Mouse (Mus musculus) brain, embryonic 14.5 days (tissue): ENCODE measurements at regions not wholly inside any gene's neighbourhood (a gene's known extent, or its start where the extent isn't known, plus 50 kb on each side); places are given as distances from the start of the nearest gene placed in this dataset.

Experiments
- CTCF ChIP-seq: fragments of 200-500 bp; IDR thresholded peaks from 2 replicates; pipeline ENCODE4 v1.5.1; 2012; ENCODE audit warnings: inconsistent platforms, mild to moderate bottlenecking, moderate library complexity, borderline replicate concordance; ENCODE audit not compliant: insufficient read depth, insufficient read length; ENCODE audit errors: extremely low read depth
- POLR2A ChIP-seq: fragments of 200-500 bp; IDR thresholded peaks from 2 replicates; pipeline ENCODE4 v1.6.1; 2012; ENCODE audit warnings: mild to moderate bottlenecking, inconsistent platforms, borderline replicate concordance; ENCODE audit not compliant: poor library complexity, insufficient read depth, insufficient read length, severe bottlenecking; ENCODE audit errors: extremely low read depth

DNA sequence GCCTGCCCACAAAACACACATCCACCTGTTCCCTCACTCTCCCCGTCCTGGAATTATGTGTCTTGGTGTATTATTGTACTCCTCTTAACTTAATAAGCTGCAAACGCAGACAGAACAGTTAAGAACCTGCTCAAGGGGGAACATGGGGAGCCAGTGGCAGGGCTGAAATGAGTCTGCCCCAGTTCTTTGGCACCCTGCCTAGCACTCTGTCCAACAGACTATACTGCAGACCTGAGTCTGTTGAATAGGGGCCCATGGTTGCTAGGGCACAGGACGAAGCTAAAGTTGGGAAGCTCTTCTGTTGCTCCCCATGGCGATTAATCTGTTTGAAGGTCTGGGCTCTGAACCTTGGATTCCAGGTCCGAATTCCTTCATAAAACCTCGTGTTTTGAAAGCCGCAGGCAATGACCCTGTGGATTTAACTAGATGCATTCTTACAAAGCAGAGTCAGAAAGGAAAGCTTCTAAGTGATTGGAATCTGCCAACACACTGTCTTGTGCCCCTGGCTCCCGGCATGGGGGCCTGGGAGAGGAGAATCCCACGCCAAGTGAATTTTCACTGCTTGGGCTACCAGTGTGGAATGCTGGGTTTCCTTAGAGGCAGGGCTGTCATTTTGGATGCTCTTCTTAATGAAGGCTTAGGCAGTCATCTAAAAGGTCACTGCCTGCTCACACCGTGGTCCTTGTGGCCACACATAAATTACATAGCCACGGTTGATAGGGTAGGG, 479.3 kb downstream of the Nedd1 start:
- no peak for TF ChIP-seq CTCF
- TF ChIP-seq POLR2A = no peak
